In the genomic region with DNA sequence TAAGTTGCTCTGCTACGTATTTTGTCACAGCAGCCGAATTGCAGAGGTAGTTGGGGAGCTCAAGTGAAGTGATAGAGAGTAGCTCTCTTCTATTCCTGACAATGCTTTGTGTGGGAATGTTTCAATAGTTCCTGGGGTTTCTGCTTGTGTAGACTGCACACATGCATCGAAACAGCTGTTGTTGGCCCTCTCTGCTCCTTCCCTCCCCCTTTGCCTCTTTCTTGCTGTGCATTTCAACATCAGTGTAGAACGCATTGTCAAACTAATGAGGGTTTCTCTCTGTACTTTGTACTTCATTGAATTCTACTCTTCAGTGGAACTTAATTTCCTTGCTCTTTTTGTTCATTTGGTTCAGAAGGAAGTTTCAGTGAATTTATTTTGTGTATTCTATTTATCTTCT, we compare ENCODE assay signal across 32 mouse cellular contexts.
A peak's percentile ranks its signal among the peaks of the same experiment; 100 is the strongest.
DNase-seq lines count a peak whose midpoint lies in the region; ATAC-seq and TF ChIP-seq lines count a peak whose summit lies in the region.
"Had no signal": no experiment of that assay in that cellular context is flagged by ENCODE, and none has a peak within 500 bp of the region (broad histone marks: within the 10 kb centered on the region; RNA-seq: fewer than 3 reads in every experiment).

No protein-coding gene starts in this region.

- WGBS in forebrain, postnatal 0 days, result 44% methylated on average over 4 of the region's 4 CpGs
- WGBS in forebrain, embryonic 10.5 days, result 67% methylated on average over 4 of the region's 4 CpGs
- WGBS in lung, postnatal 0 days, result 69% methylated on average over 4 of the region's 4 CpGs
- 84% methylated on average over 4 of the region's 4 CpGs for WGBS in kidney, embryonic 15.5 days

- H3K9me3 ChIP-seq in forebrain, postnatal 0 days (ENCODE audit: low read length), result no peaks in the 10 kb centered on the region
- no peaks in the 10 kb centered on the region for H3K9me3 ChIP-seq in forebrain, embryonic 10.5 days
- no peaks in the 10 kb centered on the region for H3K9me3 ChIP-seq in lung, postnatal 0 days (ENCODE audit: low read length)
- no peaks in the 10 kb centered on the region for H3K9me3 ChIP-seq in kidney, embryonic 15.5 days (replicated peaks)
- H3K9me3 ChIP-seq: G1E; limb, embryonic 15.5 days; liver, embryonic 13.5 days; midbrain, embryonic 12.5 days; stomach, embryonic 15.5 days had no signal

- ATAC-seq in forebrain, postnatal 0 days, result peak; percentile 32; the same call in 1 of the 2 replicates
- peak; percentile 58 for ATAC-seq in lung, postnatal 0 days
- no peak for ATAC-seq in kidney, embryonic 15.5 days (replicated peaks; ENCODE audit: low FRiP score)
- ATAC-seq: activated CD4-positive, CD25-positive, alpha-beta regulatory T cell, adult 4 months had no signal

- TF ChIP-seq EP300 in lung, postnatal 0 days (IDR thresholded peaks at IDR 0.05), result no peak

- no peaks in the 10 kb centered on the region for H3K4me1 ChIP-seq in forebrain, postnatal 0 days (ENCODE audit: insufficient read depth)
- H3K4me1 ChIP-seq in forebrain, embryonic 10.5 days, result peaks cover 17% of the 10 kb centered on the region
- H3K4me1 ChIP-seq in lung, postnatal 0 days (ENCODE audit: insufficient read depth, low read depth, low read length), result peaks cover 3% of the 10 kb centered on the region; the same call in 1 of the 2 replicates
- no peaks in the 10 kb centered on the region for H3K4me1 ChIP-seq in kidney, embryonic 15.5 days
- H3K4me1 ChIP-seq: liver, embryonic 13.5 days; stomach, embryonic 15.5 days had no signal

- no peak for TF ChIP-seq POLR2A in brain, embryonic 14.5 days (IDR thresholded peaks at IDR 0.05; ENCODE audit: borderline replicate concordance, extremely low read depth, insufficient read depth, insufficient read length, poor library complexity, severe bottlenecking)

- no peak for TF ChIP-seq CTCF in forebrain, postnatal 0 days (IDR thresholded peaks at IDR 0.05; ENCODE audit: low read depth)
- TF ChIP-seq CTCF in lung, postnatal 0 days (IDR thresholded peaks at IDR 0.05), result no peak
- no peak for TF ChIP-seq CTCF in brain, embryonic 14.5 days (IDR thresholded peaks at IDR 0.05; ENCODE audit: borderline replicate concordance, extremely low read depth, insufficient read depth, insufficient read length)

- no peak for DNase-seq in forebrain, postnatal 0 days
- no peak for DNase-seq in forebrain, embryonic 10.5 days (ENCODE audit: extremely low spot score, low spot score)
- DNase-seq in lung, postnatal 0 days (ENCODE audit: low spot score), result peak; percentile 53
- no peak for DNase-seq in lung, postnatal 10 days
- peak; percentile 69 for DNase-seq in R1 (ENCODE audit: low read depth, low spot score)
- peak; percentile 42 for DNase-seq in brain, embryonic 14.5 days (ENCODE audit: low read depth)
- DNase-seq in spleen, postnatal 10 days (ENCODE audit: low spot score in 2 of 2), result no peak
- DNase-seq: adrenal gland, adult 8-10 months; B cell, adult 2 months; cerebellum, adult 11 months; cerebellum, adult 9-10 months; gastrocnemius, postnatal 14 days; heart, adult 11 months; heart, postnatal 36 days; kidney, adult 18-20 months; kidney, postnatal 36 days; layer of hippocampus, postnatal 36 days; left cerebral cortex, postnatal 4 days; liver, embryonic 13.5 days; lung, adult 18-20 months; lung, postnatal 36 days; retina, postnatal 1 day; right cerebral cortex, postnatal 14 days had no signal

- H3K27me3 ChIP-seq in forebrain, postnatal 0 days (ENCODE audit: insufficient read depth, low read length), result no peaks in the 10 kb centered on the region
- no peaks in the 10 kb centered on the region for H3K27me3 ChIP-seq in forebrain, embryonic 10.5 days (ENCODE audit: poor library complexity, severe bottlenecking)
- H3K27me3 ChIP-seq in lung, postnatal 0 days (replicated peaks; ENCODE audit: insufficient read depth, low read length), result no peaks in the 10 kb centered on the region
- no peaks in the 10 kb centered on the region for H3K27me3 ChIP-seq in kidney, embryonic 15.5 days
- H3K27me3 ChIP-seq: CH12.LX; limb, embryonic 15.5 days; liver, embryonic 13.5 days; midbrain, embryonic 12.5 days; stomach, embryonic 15.5 days had no signal

- no peak overlapping the region for H3K27ac ChIP-seq in forebrain, postnatal 0 days (ENCODE audit: low read depth, low read length)
- no peak overlapping the region for H3K27ac ChIP-seq in forebrain, embryonic 10.5 days
- peak overlapping the region; percentile 15; the same call in 1 of the 2 replicates for H3K27ac ChIP-seq in lung, postnatal 0 days (ENCODE audit: low read length)
- H3K27ac ChIP-seq in kidney, embryonic 15.5 days, result no peak overlapping the region
- H3K27ac ChIP-seq: hindbrain, embryonic 14.5 days; limb, embryonic 15.5 days; liver, embryonic 13.5 days; midbrain, embryonic 12.5 days; stomach, embryonic 15.5 days had no signal

- H3K9ac ChIP-seq in forebrain, postnatal 0 days, result no peak overlapping the region
- H3K9ac ChIP-seq in lung, postnatal 0 days (replicated peaks; ENCODE audit: low read depth), result no peak overlapping the region
- H3K9ac ChIP-seq in kidney, embryonic 15.5 days, result no peak overlapping the region
- H3K9ac ChIP-seq: hindbrain, embryonic 14.5 days; limb, embryonic 15.5 days; liver, embryonic 13.5 days; midbrain, embryonic 12.5 days; stomach, embryonic 15.5 days had no signal

- no peak overlapping the region for H3K4me2 ChIP-seq in forebrain, postnatal 0 days (ENCODE audit: low read depth)
- H3K4me2 ChIP-seq in lung, postnatal 0 days (replicated peaks; ENCODE audit: low read depth, low read length), result no peak overlapping the region
- no peak overlapping the region for H3K4me2 ChIP-seq in kidney, embryonic 15.5 days
- H3K4me2 ChIP-seq: heart, embryonic 11.5 days; hindbrain, embryonic 14.5 days; limb, embryonic 15.5 days; liver, embryonic 13.5 days; midbrain, embryonic 12.5 days; stomach, embryonic 15.5 days had no signal

- H3K36me3 ChIP-seq in forebrain, postnatal 0 days (ENCODE audit: insufficient read depth), result no peaks in the 10 kb centered on the region
- no peaks in the 10 kb centered on the region for H3K36me3 ChIP-seq in forebrain, embryonic 10.5 days (replicated peaks)
- no peaks in the 10 kb centered on the region for H3K36me3 ChIP-seq in lung, postnatal 0 days (ENCODE audit: insufficient read depth, low read length)
- H3K36me3 ChIP-seq in kidney, embryonic 15.5 days, result no peaks in the 10 kb centered on the region
- H3K36me3 ChIP-seq: G1E; limb, embryonic 15.5 days; liver, embryonic 13.5 days; midbrain, embryonic 12.5 days; stomach, embryonic 15.5 days had no signal

- no peak overlapping the region for H3K4me3 ChIP-seq in forebrain, postnatal 0 days (ENCODE audit: low read depth, low read length)
- H3K4me3 ChIP-seq in forebrain, embryonic 10.5 days, result no peak overlapping the region
- no peak overlapping the region for H3K4me3 ChIP-seq in lung, postnatal 0 days (ENCODE audit: low read depth, low read length)
- no peak overlapping the region for H3K4me3 ChIP-seq in kidney, embryonic 15.5 days (replicated peaks)
- H3K4me3 ChIP-seq: limb, embryonic 15.5 days; liver, embryonic 13.5 days; midbrain, embryonic 12.5 days; stomach, embryonic 15.5 days had no signal

Comparison
In these comparisons a context has a peak if more than half of its experiments do, and no peak if none do; other contexts are left out.
1. DNase-seq: peak in lung, postnatal 0 days (single experiment), R1 (single experiment) and brain, embryonic 14.5 days (single experiment); none in forebrain, postnatal 0 days (single experiment), forebrain, embryonic 10.5 days (single experiment), lung, postnatal 10 days (single experiment) and spleen, postnatal 10 days (0 of 2).